Mouse (Mus musculus) cortical plate, adult 2 months (tissue): ENCODE measurements at regions not wholly inside any gene's neighbourhood (a gene's known extent, or its start where the extent isn't known, plus 50 kb on each side); places are given as distances from the start of the nearest gene placed in this dataset.

Experiments used
- CTCF ChIP-seq: fragments of 200-500 bp; IDR thresholded peaks from 2 replicates; pipeline ENCODE4 v1.5.1; 2011; ENCODE audit warnings: mild to moderate bottlenecking, control low read depth, low read length; ENCODE audit not compliant: insufficient read depth; ENCODE audit errors: extremely low read depth
- POLR2A ChIP-seq: fragments of 200-500 bp; IDR thresholded peaks from 2 replicates; pipeline ENCODE4 v1.6.1; 2011; ENCODE audit warnings: mild to moderate bottlenecking, low read length, control low read depth; ENCODE audit not compliant: insufficient read depth; ENCODE audit errors: extremely low read depth

DNA sequence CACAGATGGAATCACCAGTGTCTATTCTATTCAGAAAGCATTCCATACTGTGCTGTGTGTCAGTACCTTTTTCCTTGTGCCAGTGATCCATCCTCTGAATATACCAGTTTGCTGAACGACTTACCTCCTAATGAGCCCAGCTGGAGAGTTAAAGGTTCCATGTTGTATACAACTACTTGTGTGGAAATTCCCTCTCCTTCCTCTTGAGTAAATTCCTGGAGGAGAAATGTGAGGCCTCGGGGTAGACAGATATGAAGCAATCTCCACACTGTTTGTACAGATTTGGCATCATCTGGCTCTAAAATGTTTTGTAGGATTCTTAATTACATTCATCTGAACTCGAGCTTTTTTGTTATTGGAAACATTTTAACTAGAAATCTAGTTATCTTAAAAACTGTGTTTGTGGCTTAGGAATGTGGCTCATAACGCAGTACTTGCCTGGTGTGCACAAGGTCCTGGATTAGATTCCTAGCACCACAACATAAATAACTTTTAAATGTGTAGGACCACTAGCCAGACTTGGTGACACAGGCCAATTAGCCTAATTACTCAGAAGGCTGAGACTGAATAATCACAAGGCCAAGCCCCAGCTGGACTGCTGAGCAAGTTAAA lies 70.0 kb upstream of the Lef1 start:
- TF ChIP-seq POLR2A (no peak), CTCF (no peak)
